Mouse (Mus musculus): ENCODE measurements around the gene Pdzd9. TPM values are rescaled to one million over a fixed set of nuclear protein-coding genes. Genes with fewer than 3 reads are reported as not detected.
"Not testable (repeated sequence)": the region's sequence is repeated elsewhere in the genome, so short reads cannot be mapped to it uniquely, and the experiment has no call there.

The Pdzd9 gene
- not detected for total RNA-seq (2021)
- long read RNA-seq, experiment 1, result 0 reads
- long read RNA-seq, experiment 2, result 0 reads

- DNase-seq (ENCODE audit: low spot score in 2 of 2), result peak; percentile 74 to 80
Observed at GRCm38 (mm10) chr7:120670153-120670875, at the start of gene Pdzd9. Pdzd9 (minus strand) TSS chr7:120670343.

GRCm38 (mm10) chr7:120717261-120717660 is 47.1 kb upstream of the Pdzd9 start:
- DNase-seq (ENCODE audit: low spot score in 2 of 2), result no peak

GRCm38 (mm10) chr7:120713951-120714350 is 43.8 kb upstream of the Pdzd9 start:
- not testable (repeated sequence) for DNase-seq (ENCODE audit: low spot score in 2 of 2)

GRCm38 (mm10) chr7:120713225-120713624 is 43.1 kb upstream of the Pdzd9 start:
- DNase-seq (ENCODE audit: low spot score in 2 of 2), result no peak

GRCm38 (mm10) chr7:120712071-120712470 is 41.9 kb upstream of the Pdzd9 start:
- no peak for DNase-seq (ENCODE audit: low spot score in 2 of 2)

- DNase-seq (ENCODE audit: low spot score in 2 of 2), result no peak
Observed at GRCm38 (mm10) chr7:120703888-120704287, 33.7 kb upstream of the Pdzd9 start.

- DNase-seq (ENCODE audit: low spot score in 2 of 2), result no peak
Observed at GRCm38 (mm10) chr7:120699586-120699985, 29.4 kb upstream of the Pdzd9 start.

GRCm38 (mm10) chr7:120696331-120696730 is 26.2 kb upstream of the Pdzd9 start:
- DNase-seq (ENCODE audit: low spot score in 2 of 2), result no peak

- no peak for DNase-seq (ENCODE audit: low spot score in 2 of 2)
Observed at GRCm38 (mm10) chr7:120695641-120696040, 25.5 kb upstream of the Pdzd9 start.

GRCm38 (mm10) chr7:120695196-120695595 is 25.1 kb upstream of the Pdzd9 start:
- DNase-seq (ENCODE audit: low spot score in 2 of 2), result no peak

- no peak for DNase-seq (ENCODE audit: low spot score in 2 of 2)
Observed at GRCm38 (mm10) chr7:120693831-120694375, 23.8 kb upstream of the Pdzd9 start.

- no peak for DNase-seq (ENCODE audit: low spot score in 2 of 2)
Observed at GRCm38 (mm10) chr7:120690634-120691033, 20.5 kb upstream of the Pdzd9 start.

GRCm38 (mm10) chr7:120685227-120685626 is 15.1 kb upstream of the Pdzd9 start:
- no peak for DNase-seq (ENCODE audit: low spot score in 2 of 2)

- DNase-seq (ENCODE audit: low spot score in 2 of 2), result no peak
Observed at GRCm38 (mm10) chr7:120684731-120685161, 14.6 kb upstream of the Pdzd9 start.

GRCm38 (mm10) chr7:120682002-120682401 is 11.9 kb upstream of the Pdzd9 start:
- no peak for DNase-seq (ENCODE audit: low spot score in 2 of 2)

GRCm38 (mm10) chr7:120679023-120679422 is 8.9 kb upstream of the Pdzd9 start:
- DNase-seq (ENCODE audit: low spot score in 2 of 2), result no peak

- peak; percentile 47 to 52 for DNase-seq (ENCODE audit: low spot score in 2 of 2)
Observed at GRCm38 (mm10) chr7:120677764-120678531, 7.8 kb upstream of the Pdzd9 start.

GRCm38 (mm10) chr7:120677001-120677643 is 7.0 kb upstream of the Pdzd9 start, which contains the start of gene Mosmo:
Mosmo (plus strand) TSS chr7:120677618.
- DNase-seq (ENCODE audit: low spot score in 2 of 2), result peak; percentile 77 to 78

GRCm38 (mm10) chr7:120671271-120671670 is 1.1 kb upstream of the Pdzd9 start:
- no peak for DNase-seq (ENCODE audit: low spot score in 2 of 2)

GRCm38 (mm10) chr7:120662079-120662478 is 8.1 kb downstream of the Pdzd9 start:
- no peak for DNase-seq (ENCODE audit: low spot score in 2 of 2)

GRCm38 (mm10) chr7:120647849-120648248 is 22.3 kb downstream of the Pdzd9 start:
- no peak for DNase-seq (ENCODE audit: low spot score in 2 of 2)

All from adrenal gland, adult 18-20 months (tissue).